Mouse (Mus musculus) ovary, postnatal 14 days (tissue): ENCODE data around the gene Crcp.

Experiments used
- DNase-seq: peaks from one replicate; pipeline ENCODE4 v3.0.0; 2022; ENCODE audit warnings: low spot score

Gene Crcp

DNA sequence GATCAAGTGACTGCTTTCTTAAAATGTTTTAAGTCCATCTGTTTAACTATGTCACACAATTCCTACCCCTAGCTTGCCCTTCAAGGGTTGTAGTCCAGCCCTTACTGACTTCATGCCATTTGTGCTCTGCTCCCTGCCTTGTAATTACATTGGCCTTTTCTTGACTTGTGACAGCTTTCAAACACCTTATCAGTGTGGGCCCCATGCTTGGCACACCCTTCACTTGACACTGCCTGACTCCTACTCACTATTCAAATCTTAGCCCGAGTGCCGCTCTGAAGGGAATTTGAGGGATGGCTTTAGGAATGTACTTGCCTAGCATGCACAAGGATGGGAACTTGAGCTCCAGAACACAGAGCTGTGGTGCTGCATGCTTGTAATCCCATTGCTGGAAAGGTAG is 68.7 kb downstream of the Crcp start:
- no peak for DNase-seq

DNA sequence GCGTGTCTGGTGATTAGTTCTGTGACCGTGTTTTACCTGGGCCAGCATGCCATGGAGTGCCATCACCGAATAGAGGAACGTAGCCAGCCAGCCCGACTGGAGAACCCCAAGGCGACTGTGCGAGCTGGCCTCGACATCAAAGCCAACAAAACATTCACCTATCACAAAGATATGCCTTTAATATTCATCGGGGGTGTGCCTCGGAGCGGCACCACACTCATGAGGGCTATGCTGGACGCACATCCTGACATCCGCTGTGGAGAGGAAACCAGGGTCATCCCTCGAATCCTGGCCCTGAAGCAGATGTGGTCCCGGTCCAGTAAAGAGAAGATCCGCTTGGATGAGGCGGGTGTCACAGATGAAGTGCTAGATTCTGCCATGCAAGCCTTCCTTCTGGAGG is 72.6 kb downstream of the Crcp start:
- no peak for DNase-seq

DNA sequence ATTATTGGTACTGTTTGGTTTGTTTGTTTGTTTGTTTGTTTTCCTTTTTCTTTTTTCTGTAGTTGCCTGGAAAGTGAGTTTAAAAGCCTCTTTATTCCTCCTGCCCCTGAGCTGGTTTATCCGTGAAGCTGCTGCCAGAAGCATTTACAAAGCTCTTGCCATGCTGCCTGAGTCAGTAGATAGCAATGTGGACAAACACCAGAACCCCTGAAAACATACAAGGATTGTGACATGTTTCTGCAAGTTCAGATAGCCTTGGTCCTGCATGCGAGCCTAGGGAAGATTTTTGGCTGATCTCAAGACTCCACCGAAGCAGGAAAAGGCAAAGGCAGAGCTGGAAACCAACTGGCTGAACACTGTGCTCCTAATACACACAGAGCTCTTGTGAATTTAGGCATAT is 80.3 kb downstream of the Crcp start:
- no peak for DNase-seq
